Mouse (Mus musculus) cerebellum, adult 8-10 months (tissue): ENCODE results near the gene Hpca.

Experiments used
- DNase-seq: peaks from one replicate; pipeline ENCODE4 v3.0.0; 2022

Gene Hpca

GRCm38 (mm10) chr4:129121569-129122086 lies at the start of gene Hpca:
Hpca (minus strand) TSS chr4:129122036.
- DNase-seq, result no peak

- peak; percentile 44 for DNase-seq
Measured at GRCm38 (mm10) chr4:129161581-129162255, 39.9 kb upstream of the Hpca start.

GRCm38 (mm10) chr4:129161076-129161475 lies 39.2 kb upstream of the Hpca start:
- DNase-seq, result no peak

- DNase-seq, result no peak
Measured at GRCm38 (mm10) chr4:129158549-129158948, 36.7 kb upstream of the Hpca start.

- no peak for DNase-seq
Measured at GRCm38 (mm10) chr4:129157541-129157940, 35.7 kb upstream of the Hpca start.

GRCm38 (mm10) chr4:129151276-129151811 lies 29.5 kb upstream of the Hpca start:
- no peak for DNase-seq

GRCm38 (mm10) chr4:129149321-129149720 lies 27.5 kb upstream of the Hpca start:
- no peak for DNase-seq

GRCm38 (mm10) chr4:129147552-129148103 lies 25.8 kb upstream of the Hpca start:
- no peak for DNase-seq

GRCm38 (mm10) chr4:129146392-129146791 lies 24.6 kb upstream of the Hpca start:
- DNase-seq, result no peak

GRCm38 (mm10) chr4:129145943-129146342 lies 24.1 kb upstream of the Hpca start:
- no peak for DNase-seq

- DNase-seq, result no peak
Measured at GRCm38 (mm10) chr4:129145411-129145810, 23.6 kb upstream of the Hpca start.

GRCm38 (mm10) chr4:129144401-129145367 lies 22.8 kb upstream of the Hpca start:
- peak; percentile 87 for DNase-seq

GRCm38 (mm10) chr4:129143509-129143908 lies 21.7 kb upstream of the Hpca start:
- no peak for DNase-seq

GRCm38 (mm10) chr4:129142439-129143045 lies 20.7 kb upstream of the Hpca start:
- no peak for DNase-seq

- no peak for DNase-seq
Measured at GRCm38 (mm10) chr4:129141560-129142438, 20.0 kb upstream of the Hpca start.

- DNase-seq, result no peak
Measured at GRCm38 (mm10) chr4:129140808-129141207, 19.0 kb upstream of the Hpca start.

GRCm38 (mm10) chr4:129139642-129140041 lies 17.8 kb upstream of the Hpca start:
- DNase-seq, result no peak

- no peak for DNase-seq
Measured at GRCm38 (mm10) chr4:129137392-129138321, 15.8 kb upstream of the Hpca start.

GRCm38 (mm10) chr4:129136579-129137391 lies 14.9 kb upstream of the Hpca start, which contains the start of gene Fndc5:
Fndc5 (plus strand) TSS chr4:129136999.
- DNase-seq, result peak; percentile 63
